Mouse (Mus musculus) cerebellum, adult (tissue): ENCODE results near the gene Crlf1.

Source experiments
- ATAC-seq: cut with Nextera tagmentation; 2 replicates; pipeline ENCODE4 v1.9.2; 2017; ENCODE audit warnings: mild to moderate bottlenecking, moderate library complexity, mixed read lengths; ENCODE audit not compliant: insufficient number of reproducible peaks, low FRiP score, low TSS enrichment

Crlf1 gene

DNA sequence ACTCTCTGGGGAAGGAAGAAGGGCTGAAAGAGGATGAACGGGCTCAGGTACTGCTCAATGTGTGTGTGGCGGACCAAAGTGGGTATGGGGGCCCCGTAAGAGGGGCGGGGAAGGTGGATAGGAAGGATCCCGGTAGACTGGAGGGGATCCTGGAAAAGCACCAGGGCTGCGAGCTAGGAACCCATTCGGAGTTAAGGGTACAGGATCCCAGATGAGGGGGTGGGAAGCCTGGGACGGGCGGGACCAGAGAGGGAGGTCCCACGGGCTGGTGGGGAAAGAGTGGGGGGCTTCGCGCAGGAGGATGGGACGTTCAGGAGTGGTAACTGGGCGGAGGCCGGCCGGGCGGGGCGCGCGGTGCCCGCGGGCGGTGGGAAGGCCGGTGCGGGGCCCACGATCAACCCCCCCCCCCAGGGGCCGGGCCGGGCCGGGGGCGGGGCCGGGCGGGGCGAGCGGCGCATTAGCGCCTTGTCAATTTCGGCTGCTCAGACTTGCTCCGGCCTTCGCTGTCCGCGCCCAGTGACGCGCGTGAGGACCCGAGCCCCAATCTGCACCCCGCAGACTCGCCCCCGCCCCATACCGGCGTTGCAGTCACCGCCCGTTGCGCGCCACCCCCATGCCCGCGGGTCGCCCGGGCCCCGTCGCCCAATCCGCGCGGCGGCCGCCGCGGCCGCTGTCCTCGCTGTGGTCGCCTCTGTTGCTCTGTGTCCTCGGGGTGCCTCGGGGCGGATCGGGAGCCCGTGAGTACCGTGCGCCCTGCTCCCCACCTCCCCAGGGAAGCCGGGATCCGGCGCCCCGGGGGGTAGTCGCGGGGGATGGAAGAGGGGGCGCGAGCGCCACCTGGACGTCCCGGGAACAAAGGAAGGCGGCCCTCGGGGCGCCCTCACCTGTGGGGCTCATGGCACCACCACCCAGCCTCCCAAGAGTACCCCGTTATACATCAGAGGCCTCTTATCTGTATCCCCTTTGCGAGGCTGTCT, at the start of gene Crlf1:
Gene Crlf1 (plus strand): TSS at position 495 of the 977 bp plus-strand sequence.
- ATAC-seq, result no peak

DNA sequence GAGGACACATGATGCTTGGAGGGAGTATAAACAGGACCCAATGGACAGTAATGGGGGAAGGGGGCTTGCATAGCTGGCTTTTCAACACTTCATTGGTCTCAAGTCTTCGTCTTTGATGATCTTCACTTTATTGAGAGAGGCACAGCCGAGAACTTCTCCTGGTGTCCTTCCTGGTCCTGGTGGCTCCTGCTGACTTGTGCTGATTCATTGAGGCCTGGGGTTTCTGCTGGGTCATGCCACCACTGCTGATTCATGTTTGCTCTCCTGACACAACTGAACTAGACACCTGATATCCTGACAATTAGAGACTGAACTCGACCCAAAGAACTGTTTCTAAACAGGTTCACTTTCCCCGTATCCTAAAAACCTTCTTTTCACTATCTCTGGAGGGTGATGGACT, 49.6 kb upstream of the Crlf1 start:
- ATAC-seq, result no peak

DNA sequence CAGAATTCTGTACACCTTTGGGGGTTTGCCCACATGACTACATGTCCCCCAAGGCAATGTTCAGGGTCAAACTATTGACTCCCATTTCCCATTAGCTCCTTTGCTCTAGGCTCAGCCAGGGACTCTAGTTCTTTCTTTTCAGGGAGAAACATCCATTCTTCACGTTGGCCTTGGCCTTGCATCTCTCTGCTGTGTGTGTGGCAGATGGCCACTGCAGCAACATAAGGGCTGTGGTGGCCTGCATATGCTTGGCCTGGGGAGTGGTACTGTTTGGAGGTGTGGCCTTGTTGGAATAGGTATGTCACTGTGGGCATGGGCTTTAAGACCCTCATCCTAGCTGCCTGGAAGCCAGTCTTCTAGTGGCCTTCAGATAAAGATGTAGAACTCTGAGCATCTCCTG, 47.0 kb upstream of the Crlf1 start:
- no peak for ATAC-seq

DNA sequence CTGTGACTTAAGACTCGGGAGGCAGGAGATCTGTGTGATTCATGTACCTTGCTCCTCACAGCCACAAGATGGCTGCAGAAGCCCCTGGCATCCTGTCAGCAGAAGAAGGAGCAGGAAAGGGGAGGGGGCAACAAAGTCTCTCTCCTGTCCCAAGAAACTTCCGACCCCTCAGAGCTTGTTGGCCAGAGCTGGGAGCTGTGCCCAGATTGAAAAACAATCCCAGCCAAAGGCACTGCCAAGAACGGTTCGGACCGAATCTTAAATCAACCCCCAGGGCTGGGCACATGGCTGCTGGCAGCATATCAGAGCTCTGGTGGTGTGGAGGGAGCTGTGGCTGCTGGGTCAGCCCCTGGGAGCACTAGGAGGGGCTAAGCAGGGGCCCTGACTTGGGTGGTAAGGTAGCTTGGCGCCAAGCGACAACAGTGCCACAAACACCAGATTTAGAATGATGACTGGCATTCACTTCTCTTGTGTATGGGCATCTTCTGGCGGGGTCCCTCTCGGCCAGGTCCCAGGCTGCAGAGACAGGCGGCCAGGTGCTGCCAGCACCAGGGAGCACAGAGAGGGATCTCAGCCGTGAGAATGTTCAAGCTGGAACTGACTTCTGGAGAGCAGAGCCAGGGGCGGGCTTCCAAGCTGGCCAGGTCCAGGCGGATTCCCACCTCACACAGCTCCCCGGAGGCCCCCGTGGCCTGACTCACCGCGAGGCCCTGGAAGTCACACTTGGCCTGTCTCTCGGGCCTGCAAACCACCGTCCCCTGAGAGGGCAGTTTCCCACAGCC, 45.1 kb upstream of the Crlf1 start:
- ATAC-seq, result 0 out of 2 replicates have a peak, but pooled peaks have one; percentile 27

DNA sequence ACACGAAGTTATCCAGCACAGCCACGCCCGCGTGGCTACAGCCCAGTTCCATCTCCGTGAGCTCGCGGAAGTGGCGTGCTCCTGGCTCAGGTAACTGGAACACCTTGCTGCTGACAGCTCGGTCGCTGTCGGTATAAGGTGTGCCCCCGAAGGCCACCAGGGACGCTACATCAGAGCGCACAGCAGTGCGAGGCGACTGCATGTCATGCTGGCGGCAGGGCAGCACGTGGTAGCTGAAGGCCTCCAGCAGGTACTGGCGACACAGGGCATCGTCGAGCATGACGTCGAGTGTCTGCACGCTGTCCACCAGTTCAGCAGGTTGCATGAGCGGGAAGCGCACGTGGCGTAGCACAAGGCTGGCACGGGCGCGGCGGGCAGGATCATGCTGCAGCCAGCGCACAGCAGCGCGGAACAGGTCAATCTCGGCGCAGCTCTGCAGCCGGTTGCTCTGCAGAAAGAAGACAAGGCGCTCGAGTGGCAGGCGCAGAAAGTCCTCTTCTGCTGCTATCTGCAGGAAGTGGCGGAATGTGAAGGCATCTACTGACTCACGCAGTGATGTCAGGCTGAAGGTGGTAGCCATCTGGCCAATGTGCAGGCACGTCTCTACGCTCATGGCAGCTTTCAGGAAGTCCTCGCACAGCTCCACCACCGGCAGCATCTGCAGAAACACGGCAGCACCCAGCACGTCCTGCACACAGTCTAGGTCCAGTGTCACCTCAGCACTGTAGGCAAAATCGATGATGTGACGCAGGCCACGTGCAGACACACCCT, 40.6 kb upstream of the Crlf1 start:
- no peak for ATAC-seq

DNA sequence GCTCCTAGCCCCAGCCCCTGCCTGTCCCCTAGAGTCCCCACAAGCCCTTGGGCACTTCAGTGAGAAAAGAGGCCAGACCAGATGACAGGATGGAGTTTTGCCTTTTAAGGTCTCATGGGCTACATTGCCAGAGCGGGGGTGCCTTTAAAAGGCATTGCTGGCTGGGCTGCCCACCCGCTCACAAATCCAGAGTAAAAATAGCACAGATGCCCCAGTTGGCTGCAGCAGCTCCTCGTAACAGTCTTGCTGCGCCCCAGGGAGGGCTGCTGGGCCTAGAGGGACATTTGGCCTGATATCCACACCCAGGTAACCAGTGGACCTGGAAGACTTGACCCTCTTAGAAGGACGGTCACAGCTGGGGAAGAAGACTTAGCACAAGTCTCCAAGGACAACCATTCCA, 39.1 kb upstream of the Crlf1 start:
- ATAC-seq, result no peak

DNA sequence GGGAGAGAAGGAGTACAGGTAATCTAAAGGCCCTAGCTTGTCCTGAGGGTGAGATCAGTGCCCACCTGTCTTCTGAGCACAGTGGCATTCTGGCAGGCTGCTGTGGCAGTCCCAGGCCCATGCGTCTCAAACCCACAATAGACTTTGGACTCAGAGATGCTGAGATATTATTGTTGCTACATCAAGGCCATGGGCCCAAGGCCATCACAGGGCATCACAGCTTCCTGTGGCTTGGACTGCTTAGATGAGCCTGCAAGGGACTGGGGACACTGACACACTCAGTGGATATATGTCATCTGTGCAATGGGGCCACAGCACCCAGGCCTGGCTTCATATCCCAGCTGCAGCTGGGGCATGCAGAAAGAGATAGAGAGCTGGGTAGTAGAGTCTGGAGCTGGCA, 36.0 kb upstream of the Crlf1 start:
- ATAC-seq, result no peak

DNA sequence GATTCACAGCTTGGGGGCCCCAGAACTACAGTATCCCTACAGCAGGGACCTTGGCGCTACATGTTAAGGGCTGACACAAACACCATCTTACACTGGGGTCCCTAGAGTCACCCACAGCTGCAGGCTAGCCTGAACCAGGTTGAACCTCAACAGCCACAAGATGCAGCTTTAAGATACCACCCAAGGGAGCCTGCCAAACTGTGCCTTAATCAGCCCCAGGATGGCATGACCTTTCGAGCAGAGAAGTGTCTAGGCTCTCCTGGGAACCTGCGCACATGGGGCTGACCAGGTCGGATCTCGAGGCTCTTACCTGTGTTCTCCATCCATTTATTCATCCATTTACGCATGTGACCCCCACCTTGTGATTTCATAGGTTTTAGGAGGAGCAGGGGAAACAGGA, 35.1 kb upstream of the Crlf1 start:
- ATAC-seq, result no peak

DNA sequence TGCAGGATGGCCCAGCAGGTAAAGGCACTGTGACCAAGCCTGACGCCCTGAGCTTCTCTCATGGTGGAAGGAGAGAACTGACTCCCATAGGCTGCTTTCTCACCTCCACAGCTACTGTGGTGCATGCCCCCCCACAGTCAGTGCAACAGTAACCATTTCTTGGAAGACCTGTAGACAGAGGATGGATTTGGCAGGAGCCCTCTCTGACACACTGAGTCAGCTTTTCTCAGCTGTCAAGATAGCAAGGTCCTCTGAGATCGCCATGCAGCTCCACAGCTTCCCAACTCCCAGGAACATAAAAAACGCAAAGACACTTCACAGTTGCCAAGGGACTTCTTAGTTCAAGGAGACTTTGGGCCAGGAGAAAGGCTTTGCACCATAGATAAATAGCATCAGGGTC, 34.5 kb upstream of the Crlf1 start:
- no peak for ATAC-seq

DNA sequence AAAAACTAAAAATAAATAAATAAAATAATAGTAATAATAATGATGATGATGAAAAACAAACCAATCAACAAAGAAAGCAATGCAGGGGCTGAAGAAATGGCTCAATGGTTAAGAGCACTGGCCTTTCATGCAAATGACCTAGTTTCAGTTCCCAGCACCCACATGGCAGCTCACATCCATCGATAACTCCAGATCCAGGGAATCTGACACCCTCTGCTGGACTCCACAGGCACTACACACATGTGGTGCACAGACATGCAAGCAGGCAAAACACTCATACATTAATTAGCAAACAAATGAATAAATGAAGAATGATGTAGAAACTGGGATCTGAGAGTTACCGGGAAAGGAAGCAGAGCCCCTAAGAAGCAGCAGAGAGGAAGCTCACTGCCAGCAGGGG, 33.3 kb upstream of the Crlf1 start:
- no peak for ATAC-seq

DNA sequence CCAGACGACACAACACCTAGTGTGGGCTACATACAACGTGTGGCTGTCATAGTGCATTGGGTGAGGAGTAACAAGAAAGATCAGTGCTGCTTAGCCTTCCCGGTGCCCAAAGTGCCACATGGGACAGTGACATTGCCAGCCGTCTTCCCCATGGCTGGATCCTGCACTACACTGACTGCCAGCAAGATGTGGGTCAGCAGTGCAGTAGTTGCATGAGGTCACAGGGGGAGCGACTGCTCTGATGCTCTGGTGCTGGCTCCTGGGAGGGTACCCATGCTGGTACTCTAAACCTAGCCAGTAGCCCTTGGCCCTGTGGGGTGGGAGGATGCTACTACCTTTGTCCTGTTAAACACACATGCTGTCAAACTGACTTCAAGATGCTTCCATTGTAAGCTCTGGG, 32.8 kb upstream of the Crlf1 start:
- ATAC-seq, result no peak

DNA sequence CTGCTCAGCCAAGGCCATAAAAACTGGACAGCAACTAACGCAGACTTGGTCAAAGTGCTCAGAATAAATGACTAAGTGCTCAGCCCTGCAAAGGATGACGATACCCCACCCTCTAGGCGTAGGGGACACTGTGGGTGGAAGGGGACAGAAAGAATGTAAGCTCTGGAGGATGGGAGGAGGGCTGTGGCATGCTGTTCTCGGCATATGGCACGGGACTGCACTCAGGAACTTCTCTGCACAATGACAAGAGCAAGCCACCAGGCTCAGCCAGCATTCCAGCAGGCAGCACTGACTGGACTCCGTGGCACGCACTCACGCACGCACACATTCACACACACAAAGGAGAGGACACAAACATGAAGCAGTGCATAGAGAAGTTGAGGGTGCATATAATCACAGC, 32.4 kb upstream of the Crlf1 start:
- ATAC-seq, result peak; percentile 45; the same call in 1 of the 2 replicates

DNA sequence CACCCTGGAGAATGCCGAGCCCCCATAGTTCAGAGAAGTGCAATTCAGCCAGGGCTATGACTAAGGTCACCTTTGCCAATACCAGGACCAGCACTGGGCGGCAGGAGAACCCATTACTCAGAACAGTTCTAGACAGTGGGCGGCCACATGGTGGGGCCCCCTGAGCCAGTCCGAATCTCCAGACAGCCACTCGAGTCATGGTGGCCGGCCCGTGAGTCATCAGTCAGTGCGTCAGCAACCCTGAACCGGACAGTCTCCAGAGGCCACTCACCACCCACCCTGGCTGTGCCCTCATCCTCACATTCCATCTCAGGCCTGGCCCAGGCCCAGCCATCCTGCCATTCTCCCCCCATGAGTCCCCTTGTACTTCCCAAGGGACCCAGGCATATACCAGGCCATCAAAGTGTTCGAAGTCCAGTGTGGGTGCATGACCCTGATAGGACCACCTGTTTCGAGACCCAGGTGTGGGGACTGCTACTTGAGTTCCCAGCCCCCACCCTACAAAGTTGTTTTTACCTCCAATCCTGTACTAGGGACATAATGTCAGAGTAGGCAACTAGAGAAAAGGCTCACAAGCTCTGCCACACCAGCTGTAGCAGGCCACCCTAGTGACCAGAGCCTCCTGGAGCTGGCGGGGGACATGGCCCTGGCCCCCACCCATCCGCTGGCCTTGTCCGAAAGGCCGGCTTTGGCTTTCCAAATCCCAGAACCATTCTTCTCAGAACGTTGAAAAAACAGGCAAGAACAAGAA, 31.0 kb upstream of the Crlf1 start:
- no peak for ATAC-seq

DNA sequence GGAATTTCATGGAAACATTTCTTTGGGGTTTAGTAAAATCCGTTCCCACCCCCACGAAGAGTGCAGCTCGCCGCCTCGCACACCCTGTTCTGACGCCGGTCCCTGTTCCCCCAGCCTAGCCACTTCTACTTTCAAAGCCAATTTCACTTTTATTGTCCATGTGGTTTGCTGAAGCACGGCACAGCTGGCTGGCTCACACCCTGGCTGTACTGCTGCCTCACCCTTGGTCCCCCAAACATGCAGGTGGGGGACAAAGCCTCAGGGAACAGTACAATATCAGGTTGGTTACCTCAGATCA, 30.5 kb upstream of the Crlf1 start:
- ATAC-seq, result no peak

DNA sequence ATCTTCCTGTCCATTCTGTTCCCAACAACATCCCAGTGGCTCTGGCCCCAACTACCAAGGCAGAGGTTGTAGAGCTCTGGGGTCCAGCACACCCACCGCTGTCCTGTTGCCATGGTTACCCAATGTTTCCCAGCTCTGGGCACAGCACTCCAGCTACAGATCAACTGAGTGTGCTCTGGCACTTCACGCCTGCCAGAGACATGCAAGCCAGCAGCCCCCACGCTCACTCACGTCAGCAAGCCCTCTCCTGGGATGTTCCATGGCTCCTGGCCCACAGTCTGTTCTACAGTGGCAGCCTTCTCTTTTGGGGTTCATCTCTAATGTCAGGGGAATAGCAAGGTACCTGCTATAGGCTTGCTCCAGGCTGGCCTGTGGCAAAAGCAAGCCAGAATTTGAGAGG, 29.7 kb upstream of the Crlf1 start:
- ATAC-seq, result no peak

DNA sequence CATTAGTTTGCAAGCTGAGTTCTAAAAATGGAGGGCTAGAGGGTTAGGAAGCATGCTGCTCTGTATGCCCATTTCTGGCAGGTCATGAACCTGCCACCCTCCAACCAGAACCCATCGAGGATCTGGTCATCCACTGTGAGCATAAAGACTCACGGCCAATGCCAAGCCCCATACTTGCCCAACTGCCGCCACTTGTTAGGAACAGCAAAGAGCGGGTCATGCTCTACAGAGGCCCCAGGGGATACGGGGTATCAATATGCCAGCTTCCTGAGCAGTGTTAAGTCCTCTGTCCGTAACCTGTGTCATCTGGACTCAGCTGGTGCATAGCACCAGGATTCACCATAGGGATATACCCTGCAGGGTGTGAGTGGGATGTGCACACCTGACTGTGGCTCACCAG, 28.8 kb upstream of the Crlf1 start:
- ATAC-seq, result no peak

DNA sequence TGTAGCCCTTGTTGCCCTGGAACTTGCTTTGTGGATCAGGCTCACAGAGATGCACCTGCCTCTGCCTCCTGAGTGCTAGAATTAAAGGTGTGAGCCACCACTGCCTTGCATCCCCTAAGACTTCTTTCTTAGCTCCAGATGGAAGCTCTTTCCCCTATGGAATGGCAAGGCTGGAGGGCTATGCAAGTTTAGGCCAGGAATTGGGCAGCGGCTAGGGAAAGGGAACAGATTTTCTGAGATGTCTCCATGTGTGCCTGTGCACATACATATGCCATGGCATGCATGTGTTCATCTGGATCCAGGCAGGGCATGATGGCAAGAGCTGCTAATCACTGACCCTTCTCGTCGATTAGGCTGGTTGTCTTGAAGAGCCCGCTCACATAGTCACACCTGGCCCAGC, 27.3 kb upstream of the Crlf1 start:
- no peak for ATAC-seq

DNA sequence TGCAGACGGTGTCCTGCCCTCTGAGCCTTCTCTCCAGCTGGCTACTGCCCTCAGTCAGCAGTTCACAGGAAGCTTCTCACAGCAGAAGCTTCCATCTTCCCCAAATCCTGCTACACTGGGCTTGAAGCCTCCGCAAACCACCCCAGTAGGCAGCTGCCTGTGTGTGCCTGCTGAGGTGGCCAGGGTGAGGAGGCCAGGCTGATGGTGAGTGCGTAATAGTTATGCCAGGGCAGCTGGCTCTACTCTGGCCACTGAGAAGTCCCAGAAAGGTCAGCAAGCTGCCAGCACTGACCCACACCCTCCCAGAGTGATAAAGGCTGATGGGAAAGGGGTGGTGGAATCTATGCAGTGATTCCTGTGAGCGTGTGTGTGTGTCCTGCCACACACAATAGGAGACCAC, 26.7 kb upstream of the Crlf1 start:
- ATAC-seq, result no peak

DNA sequence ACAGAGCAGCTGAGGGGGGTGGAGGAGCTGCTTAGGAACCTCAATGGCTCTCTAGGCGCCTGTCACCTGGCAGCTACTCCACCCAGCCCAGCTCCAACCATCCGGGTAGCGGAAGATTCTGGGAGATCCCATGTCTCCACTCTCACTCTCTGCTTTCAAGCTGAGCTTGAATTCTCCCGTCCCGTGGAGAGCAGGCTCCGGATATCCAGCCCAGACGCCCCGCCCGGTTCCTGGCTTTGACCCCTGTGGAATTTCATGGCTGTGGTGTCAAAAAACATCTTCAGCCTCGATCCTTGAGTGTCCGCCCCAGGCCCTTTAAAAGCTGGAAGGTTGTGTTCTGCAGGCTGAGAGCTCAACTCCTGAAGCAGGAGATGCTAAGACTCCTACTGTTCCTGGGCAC, 26.2 kb upstream of the Crlf1 start:
- no peak for ATAC-seq

DNA sequence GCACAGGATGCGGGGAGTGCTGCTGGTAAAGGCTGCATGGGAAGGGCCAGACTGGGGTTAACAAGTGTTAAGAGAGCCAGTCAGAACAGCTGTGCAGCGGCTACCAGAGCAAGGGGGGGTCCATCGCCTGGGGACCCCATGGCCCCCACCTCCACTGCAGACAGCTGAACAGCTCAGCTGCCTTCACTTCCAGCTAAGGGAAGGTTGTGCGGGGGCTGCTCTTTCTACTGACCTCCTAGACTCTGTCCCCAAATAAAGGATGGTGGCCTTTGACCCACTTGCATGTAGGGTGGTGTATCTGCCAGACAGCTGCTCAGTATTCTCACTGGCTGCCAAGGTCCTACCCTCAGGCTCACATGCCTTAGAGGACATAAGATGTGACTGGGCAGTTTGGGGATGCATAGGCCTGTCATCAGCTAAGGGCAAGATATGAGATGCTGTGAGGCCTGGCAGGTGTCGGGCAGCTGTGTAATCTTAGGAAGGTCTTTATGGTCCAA, 25.7 kb upstream of the Crlf1 start:
- no peak for ATAC-seq
